Mouse (Mus musculus) heart, adult 2 months (tissue): Measurements from ENCODE around the gene Ctu2.

Experiments used
- EP300 ChIP-seq: fragments of 200-500 bp; IDR thresholded peaks from 2 replicates; pipeline ENCODE4 v1.6.1; 2011; ENCODE audit warnings: low read depth, low read length, control low read depth; ENCODE audit not compliant: insufficient read depth
- POLR2A ChIP-seq: fragments of 200-500 bp; IDR thresholded peaks from 2 replicates; pipeline ENCODE4 v1.6.1; 2011; ENCODE audit warnings: mild to moderate bottlenecking, low read depth, low read length, control low read depth; ENCODE audit not compliant: insufficient read depth

- 0 out of 2 replicates have a peak, but pooled peaks have one; percentile 5 for TF ChIP-seq POLR2A
- TF ChIP-seq EP300 = no peak
Measured at GRCm38 (mm10) chr8:122430646-122431045, 45.3 kb upstream of the Ctu2 start.
